Mouse (Mus musculus): Measurements from ENCODE around the gene Ewsr1. TPM values are rescaled to one million over a fixed set of nuclear protein-coding genes. Genes with fewer than 3 reads are reported as not detected.
A peak's percentile ranks its signal among the peaks of the same experiment; 100 is the strongest.

The Ewsr1 gene
- total and polyA plus RNA-seq, 3 experiments, result 452 to 1,336 (median 570) TPM

- TF ChIP-seq UBTF (IDR thresholded peaks at IDR 0.05; ENCODE audit: borderline replicate concordance, insufficient read depth, low read depth, low read length) (no peak), ZKSCAN1 (IDR thresholded peaks at IDR 0.05; ENCODE audit: low read depth, low read length) (no peak), EP300 (IDR thresholded peaks at IDR 0.05; ENCODE audit: low read depth in 1 of 2, low read length in 2 of 2) (peak in 1 of 2 experiments; percentile 74; a peak in 2 of 4 replicates), NRF1 (IDR thresholded peaks at IDR 0.05; ENCODE audit: insufficient read depth, low read depth, low read length, poor library complexity, severe bottlenecking) (peak; percentile 86)
Observed at GRCm38 (mm10) chr11:5098736-5099542, at the start of gene Ewsr1, which contains the start of gene Rhbdd3 (continued).

DNA sequence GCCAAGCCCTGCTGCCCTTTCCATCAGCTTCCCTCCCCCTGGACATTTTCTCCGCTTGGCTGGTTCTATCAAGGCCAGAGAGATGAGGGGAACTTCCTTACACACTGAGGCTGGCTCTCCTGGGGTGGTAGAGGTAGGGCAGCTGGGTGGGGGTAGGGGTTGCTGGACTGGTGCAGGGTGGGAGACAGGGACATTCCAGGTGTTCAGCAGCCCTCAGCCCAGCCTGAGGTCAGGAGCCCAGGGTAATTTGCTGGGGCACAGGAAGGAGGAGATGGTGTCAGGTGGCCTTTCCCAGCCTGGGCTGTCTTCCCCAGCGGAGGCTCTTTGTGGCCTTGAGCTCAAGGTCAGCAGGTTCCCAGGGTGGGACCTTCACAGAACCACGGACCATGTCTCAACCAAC is 46.5 kb upstream of the Ewsr1 start:
- H3K9me3 ChIP-seq (replicated peaks; ENCODE audit: insufficient read depth, low read length), result no peaks in the 10 kb centered on the region
- no peak overlapping the region for H3K9ac ChIP-seq (ENCODE audit: control insufficient read depth, low read depth, low read length, poor library complexity, severe bottlenecking)
- H3K79me2 ChIP-seq (ENCODE audit: control insufficient read depth, insufficient read depth, low read length, poor library complexity), result no peaks in the 10 kb centered on the region
- no peak for TF ChIP-seq RAD21 (IDR thresholded peaks at IDR 0.05; ENCODE audit: low read depth, low read length)
- no peak for TF ChIP-seq TCF12 (IDR thresholded peaks at IDR 0.05; ENCODE audit: low read depth, low read length)
- TF ChIP-seq MXI1 (IDR thresholded peaks at IDR 0.05; ENCODE audit: low read depth, low read length), result no peak
- TF ChIP-seq JUND (IDR thresholded peaks at IDR 0.05; ENCODE audit: low read depth, low read length), result no peak
- no peak for TF ChIP-seq SIN3A (IDR thresholded peaks at IDR 0.05; ENCODE audit: low read length)
- TF ChIP-seq ETS1 (IDR thresholded peaks at IDR 0.05; ENCODE audit: low read depth, low read length), result no peak
- TF ChIP-seq GABPA (IDR thresholded peaks at IDR 0.05; ENCODE audit: low read depth, low read length), result no peak
- TF ChIP-seq RCOR1 (IDR thresholded peaks at IDR 0.05; ENCODE audit: low read depth, low read length), result no peak
- H3K4me3 ChIP-seq (ENCODE audit: control insufficient read depth in 1 of 2, insufficient read depth in 1 of 2, low read depth in 2 of 2, low read length in 2 of 2), result no peak overlapping the region
- no peaks in the 10 kb centered on the region for H3K27me3 ChIP-seq (ENCODE audit: control insufficient read depth in 1 of 2, insufficient read depth in 2 of 2, low read length in 2 of 2)
- no peak overlapping the region for H3K27ac ChIP-seq (ENCODE audit: control insufficient read depth, low read depth, low read length)
- H3K4me1 ChIP-seq (ENCODE audit: control insufficient read depth in 1 of 2, insufficient read depth in 2 of 2, low read length in 2 of 2), result peaks cover 15 to 25% of the 10 kb centered on the region in 2 experiments; a peak in 3 of 4 replicates
- peaks cover 0 to 11% of the 10 kb centered on the region in 2 experiments; a peak in 2 of 4 replicates for H3K36me3 ChIP-seq (ENCODE audit: control insufficient read depth in 1 of 2, insufficient read depth in 2 of 2, low read length in 2 of 2)
- DNase-seq (ENCODE audit: low read depth, low spot score), result no peak

DNA sequence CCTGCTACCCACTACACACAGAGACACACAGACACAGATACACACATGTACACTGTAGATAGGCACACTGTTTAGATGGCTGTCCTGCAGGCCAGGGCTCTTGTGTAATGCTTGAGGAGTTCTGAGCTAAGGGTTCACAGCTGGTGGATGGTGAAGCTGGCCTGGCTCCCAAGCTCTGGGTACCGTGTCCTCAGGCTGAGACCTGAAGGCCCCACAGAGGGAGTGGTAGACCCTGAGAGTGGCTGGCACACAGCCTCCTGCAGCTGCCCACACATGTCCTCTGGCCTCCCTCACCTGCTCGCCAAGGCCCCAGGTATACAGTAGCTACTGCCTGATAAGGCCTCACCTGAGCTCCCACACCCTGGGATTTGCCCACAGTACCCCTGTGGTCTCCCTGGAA is 42.9 kb upstream of the Ewsr1 start:
- no peaks in the 10 kb centered on the region for H3K9me3 ChIP-seq (replicated peaks; ENCODE audit: insufficient read depth, low read length)
- H3K36me3 ChIP-seq (ENCODE audit: control insufficient read depth in 1 of 2, insufficient read depth in 2 of 2, low read length in 2 of 2), result no peaks in the 10 kb centered on the region
- H3K27me3 ChIP-seq (ENCODE audit: control insufficient read depth in 1 of 2, insufficient read depth in 2 of 2, low read length in 2 of 2), result no peaks in the 10 kb centered on the region
- DNase-seq (ENCODE audit: low read depth, low spot score), result no peak
- no peak overlapping the region for H3K27ac ChIP-seq (ENCODE audit: control insufficient read depth, low read depth, low read length)
- H3K9ac ChIP-seq (ENCODE audit: control insufficient read depth, low read depth, low read length, poor library complexity, severe bottlenecking), result no peak overlapping the region
- H3K4me1 ChIP-seq (ENCODE audit: control insufficient read depth in 1 of 2, insufficient read depth in 2 of 2, low read length in 2 of 2), result peaks cover 0 to 3% of the 10 kb centered on the region in 2 experiments; a peak in 1 of 4 replicates
- TF ChIP-seq RCOR1 (IDR thresholded peaks at IDR 0.05; ENCODE audit: low read depth, low read length) (no peak), MAFK (IDR thresholded peaks at IDR 0.05; ENCODE audit: borderline replicate concordance, low read depth, low read length) (no peak), ZKSCAN1 (IDR thresholded peaks at IDR 0.05; ENCODE audit: low read depth, low read length) (no peak), USF2 (IDR thresholded peaks at IDR 0.05; ENCODE audit: borderline replicate concordance in 1 of 2, insufficient read depth in 1 of 2, low read depth in 1 of 2, low read length in 2 of 2) (no peak), ZNF384 (IDR thresholded peaks at IDR 0.05; ENCODE audit: low read depth, low read length) (no peak), TAL1 (IDR thresholded peaks at IDR 0.05; ENCODE audit: low read length) (no peak), ZMIZ1 (IDR thresholded peaks at IDR 0.05; ENCODE audit: low read depth, low read length) (no peak), SIN3A (IDR thresholded peaks at IDR 0.05; ENCODE audit: low read length) (no peak), POLR2AphosphoS5 (IDR thresholded peaks at IDR 0.05; ENCODE audit: borderline replicate concordance, low read depth, low read length) (no peak), TCF12 (IDR thresholded peaks at IDR 0.05; ENCODE audit: low read depth, low read length) (no peak), CHD1 (IDR thresholded peaks at IDR 0.05; ENCODE audit: low read depth, low read length) (no peak), NELFE (IDR thresholded peaks at IDR 0.05; ENCODE audit: low read depth, low read length) (no peak), BHLHE40 (IDR thresholded peaks at IDR 0.05; ENCODE audit: borderline replicate concordance, low read depth, low read length) (no peak), USF1 (IDR thresholded peaks at IDR 0.05; ENCODE audit: low read depth, low read length) (no peak), EP300 (IDR thresholded peaks at IDR 0.05; ENCODE audit: low read depth in 1 of 2, low read length in 2 of 2) (no peak), MEF2A (IDR thresholded peaks at IDR 0.05; ENCODE audit: extremely low read depth, insufficient replicate concordance, low read depth, low read length, poor library complexity, severe bottlenecking) (no peak), TBP (IDR thresholded peaks at IDR 0.05; ENCODE audit: low read depth, low read length) (no peak), MXI1 (IDR thresholded peaks at IDR 0.05; ENCODE audit: low read depth, low read length) (no peak), MYB (IDR thresholded peaks at IDR 0.05; ENCODE audit: low read depth, low read length) (no peak)
- H3K79me2 ChIP-seq (ENCODE audit: control insufficient read depth, insufficient read depth, low read length, poor library complexity), result no peaks in the 10 kb centered on the region
- H3K4me3 ChIP-seq (ENCODE audit: control insufficient read depth in 1 of 2, insufficient read depth in 1 of 2, low read depth in 2 of 2, low read length in 2 of 2), result no peak overlapping the region
